17 mouse cellular contexts compared by ENCODE assay signal in the genomic region with DNA sequence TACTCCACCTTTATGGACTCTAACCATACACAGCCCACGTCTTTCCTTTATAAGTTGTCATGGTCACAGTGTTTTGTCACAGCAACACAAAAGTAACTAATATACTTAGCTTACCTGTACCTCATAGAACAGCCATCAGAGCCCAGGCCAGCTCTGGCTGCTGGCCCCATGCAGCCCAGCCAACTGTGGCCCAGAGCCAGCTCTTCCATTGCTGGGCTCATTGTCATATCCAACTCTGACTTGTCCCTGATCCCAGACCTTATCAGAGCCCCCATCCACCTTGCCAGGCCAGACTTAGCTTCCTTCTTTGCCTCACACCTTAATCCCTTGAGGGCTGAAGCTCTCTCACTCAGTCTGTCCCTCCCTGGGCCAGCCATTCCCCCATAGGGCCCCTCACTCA.
DNase-seq lines count a peak whose midpoint lies in the region; ATAC-seq lines count a peak whose summit lies in the region.
"Had no signal": no experiment of that assay in that cellular context is flagged by ENCODE, and none has a peak within 500 bp of the region (broad histone marks: within the 10 kb centered on the region; RNA-seq: fewer than 3 reads in every experiment).

No protein-coding gene starts in this region.

- H3K9me3 ChIP-seq in hindbrain, embryonic 12.5 days (replicated peaks), result no peaks in the 10 kb centered on the region
- no peaks in the 10 kb centered on the region for H3K9me3 ChIP-seq in midbrain, embryonic 14.5 days (ENCODE audit: control insufficient read depth, low read length)
- no peaks in the 10 kb centered on the region for H3K9me3 ChIP-seq in heart, embryonic 12.5 days (replicated peaks)
- H3K9me3 ChIP-seq: heart, embryonic 15.5 days; limb, embryonic 13.5 days had no signal

- no peak overlapping the region for H3K4me3 ChIP-seq in hindbrain, embryonic 12.5 days
- no peak overlapping the region for H3K4me3 ChIP-seq in midbrain, embryonic 14.5 days (replicated peaks; ENCODE audit: low read depth, low read length)
- H3K4me3 ChIP-seq in heart, embryonic 12.5 days, result no peak overlapping the region
- H3K4me3 ChIP-seq: heart, embryonic 15.5 days; left cerebral cortex, adult 2 months; limb, embryonic 13.5 days; myocyte had no signal

- H3K9ac ChIP-seq in hindbrain, embryonic 12.5 days, result no peak overlapping the region
- no peak overlapping the region for H3K9ac ChIP-seq in midbrain, embryonic 14.5 days (replicated peaks; ENCODE audit: low read length)
- no peak overlapping the region for H3K9ac ChIP-seq in heart, embryonic 12.5 days
- H3K9ac ChIP-seq: heart, embryonic 15.5 days; limb, embryonic 13.5 days had no signal

- 83% methylated on average over 1 of the region's 1 CpGs for WGBS in hindbrain, embryonic 12.5 days
- WGBS in midbrain, embryonic 14.5 days, result 88% methylated on average over 1 of the region's 1 CpGs
- WGBS in heart, embryonic 12.5 days, result 75% methylated on average over 1 of the region's 1 CpGs

- ATAC-seq in hindbrain, embryonic 12.5 days (ENCODE audit: low FRiP score), result no peak
- no peak for ATAC-seq in midbrain, embryonic 14.5 days (ENCODE audit: low FRiP score, low TSS enrichment)
- ATAC-seq in heart, embryonic 12.5 days (ENCODE audit: insufficient number of reproducible peaks, low FRiP score), result no peak

- intact Hi-C loops in left cerebral cortex, postnatal 4 days (cut with DNase I), result no loop called here
- intact Hi-C loops in left cerebral cortex, postnatal 10 days (cut with DNase I), result no loop called here

- no peaks in the 10 kb centered on the region for H3K36me3 ChIP-seq in hindbrain, embryonic 12.5 days
- no peaks in the 10 kb centered on the region for H3K36me3 ChIP-seq in midbrain, embryonic 14.5 days (ENCODE audit: control insufficient read depth, insufficient read depth, low read length)
- no peaks in the 10 kb centered on the region for H3K36me3 ChIP-seq in heart, embryonic 12.5 days
- H3K36me3 ChIP-seq: heart, embryonic 15.5 days; limb, embryonic 13.5 days had no signal

- peak overlapping the region; percentile 19; the same call in 1 of the 2 replicates for H3K27ac ChIP-seq in hindbrain, embryonic 12.5 days
- H3K27ac ChIP-seq in midbrain, embryonic 14.5 days (replicated peaks; ENCODE audit: low read depth, low read length), result peak overlapping the region; percentile 73; the same call in 1 of the 2 replicates
- no peak overlapping the region for H3K27ac ChIP-seq in heart, embryonic 12.5 days (ENCODE audit: poor library complexity, severe bottlenecking)
- H3K27ac ChIP-seq: heart, embryonic 15.5 days; left cerebral cortex, adult 2 months; limb, embryonic 13.5 days; stomach, postnatal 0 days had no signal

- H3K4me2 ChIP-seq in hindbrain, embryonic 12.5 days (replicated peaks), result no peak overlapping the region
- no peak overlapping the region for H3K4me2 ChIP-seq in midbrain, embryonic 14.5 days (ENCODE audit: low read length)
- H3K4me2 ChIP-seq in heart, embryonic 12.5 days, result no peak overlapping the region
- H3K4me2 ChIP-seq: heart, embryonic 15.5 days; limb, embryonic 13.5 days had no signal

- peaks cover 14% of the 10 kb centered on the region; the same call in 1 of the 2 replicates for H3K27me3 ChIP-seq in hindbrain, embryonic 12.5 days
- peaks cover 20% of the 10 kb centered on the region; the same call in 1 of the 2 replicates for H3K27me3 ChIP-seq in midbrain, embryonic 14.5 days (ENCODE audit: control insufficient read depth, insufficient read depth, low read length)
- peaks cover 8% of the 10 kb centered on the region; the same call in 1 of the 2 replicates for H3K27me3 ChIP-seq in heart, embryonic 12.5 days (replicated peaks)
- H3K27me3 ChIP-seq: limb, embryonic 13.5 days had no signal

- peaks cover 60% of the 10 kb centered on the region for H3K4me1 ChIP-seq in hindbrain, embryonic 12.5 days
- H3K4me1 ChIP-seq in midbrain, embryonic 14.5 days (ENCODE audit: control insufficient read depth, insufficient read depth, low read length), result peaks cover 60% of the 10 kb centered on the region
- H3K4me1 ChIP-seq in heart, embryonic 12.5 days (replicated peaks), result peaks cover 13% of the 10 kb centered on the region

- DNase-seq in left cerebral cortex, postnatal 4 days, result peak; percentile 18
- DNase-seq in left cerebral cortex, postnatal 10 days (ENCODE audit: extremely low spot score in 1 of 2, low spot score in 2 of 2), result no peak
- peak; percentile 47 for DNase-seq in cerebellum, adult 8-10 months
- no peak for DNase-seq in midbrain, embryonic 14.5 days
- no peak for DNase-seq in adrenal gland, postnatal 10 days
- DNase-seq in embryo, embryonic 9.5 days (ENCODE audit: extremely low spot score), result no peak
- DNase-seq: embryo, embryonic 11 days; gastrocnemius, postnatal 36 days; spleen, adult 18-20 months; thymus, postnatal 25 days had no signal

Comparison
In these comparisons a context has a peak if more than half of its experiments do, and no peak if none do; other contexts are left out.
1. DNase-seq: peak in left cerebral cortex, postnatal 4 days (single experiment) and cerebellum, adult 8-10 months (single experiment); none in left cerebral cortex, postnatal 10 days (0 of 2), midbrain, embryonic 14.5 days (single experiment), adrenal gland, postnatal 10 days (single experiment) and embryo, embryonic 9.5 days (single experiment).